Mouse (Mus musculus): ENCODE results near the gene Olfr1532-ps1.

The Olfr1532-ps1 gene

GRCm38 (mm10) chr7:106907676-106908075 is at the start of gene Olfr1532-ps1:
Gene Olfr1532-ps1, plus strand, starts transcription at chr7:106908001.
- WGBS, result 70% methylated on average over 2 of the region's 2 CpGs

GRCm38 (mm10) chr7:106862885-106863284 is 44.9 kb upstream of the Olfr1532-ps1 start, which contains the start of gene Olfr704:
Gene Olfr704, plus strand, starts transcription at chr7:106863185.

GRCm38 (mm10) chr7:106876791-106877190 is 31.0 kb upstream of the Olfr1532-ps1 start, which contains the start of gene Olfr705:
Gene Olfr705, minus strand, starts transcription at chr7:106876891.
- WGBS, result 79% methylated on average over 3 of the region's 3 CpGs

- 76% methylated on average over 2 of the region's 2 CpGs for WGBS
Observed at GRCm38 (mm10) chr7:106888062-106888461, 19.7 kb upstream of the Olfr1532-ps1 start, which contains the start of gene Olfr706. Gene Olfr706, minus strand, starts transcription at chr7:106888162.

GRCm38 (mm10) chr7:106901141-106901540 is 6.7 kb upstream of the Olfr1532-ps1 start, which contains the start of gene Olfr707:
Gene Olfr707, minus strand, starts transcription at chr7:106901241.
- 87% methylated on average over 3 of the region's 3 CpGs for WGBS

- 87% methylated on average over 7 of the region's 7 CpGs for WGBS
Observed at GRCm38 (mm10) chr7:106920961-106921360, 13.2 kb downstream of the Olfr1532-ps1 start.

GRCm38 (mm10) chr7:106932119-106932518 is 24.3 kb downstream of the Olfr1532-ps1 start, which contains the start of gene Olfr709-ps1:
Gene Olfr709-ps1, minus strand, starts transcription at chr7:106932219.

GRCm38 (mm10) chr7:106948212-106948611 is 40.4 kb downstream of the Olfr1532-ps1 start, which contains the start of gene Olfr710:
Gene Olfr710, minus strand, starts transcription at chr7:106948312.
- 73% methylated on average over 3 of the region's 3 CpGs for WGBS

DNA sequence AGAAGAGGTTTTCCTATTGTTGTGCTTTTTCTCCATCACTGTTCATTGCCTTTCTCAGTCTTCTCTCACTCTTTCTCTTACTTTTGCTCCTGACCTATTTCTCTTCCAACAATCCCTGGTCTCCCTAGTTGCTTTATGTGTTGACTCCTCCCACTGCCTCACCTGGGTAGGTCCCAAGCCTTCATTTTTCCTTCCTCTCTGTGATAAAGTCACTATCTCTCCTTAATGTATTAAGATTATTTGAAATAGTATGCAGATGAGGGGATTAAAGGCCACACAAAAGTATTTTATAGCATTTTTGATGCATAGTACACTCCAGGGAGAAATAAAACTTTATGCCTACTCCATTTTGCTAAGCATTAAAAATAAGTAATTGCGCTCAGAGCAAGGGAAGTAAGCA is 56.0 kb downstream of the Olfr1532-ps1 start, which contains the start of gene Olfr6:
Gene Olfr6, minus strand, starts transcription at position 101 of the 400 bp plus-strand sequence.
- WGBS, result 83% methylated on average over 1 of the region's 1 CpGs

Data from cerebral cortex, adult 2 months (tissue).